Mouse (Mus musculus): Measurements from ENCODE around the gene Smtnl1.
"Not testable (repeated sequence)": the region's sequence is repeated elsewhere in the genome, so short reads cannot be mapped to it uniquely, and the experiment has no call there.

Gene Smtnl1

GRCm38 (mm10) chr2:84838593-84838949 is 16.1 kb upstream of the Smtnl1 start, which contains the start of gene Slc43a1:
Slc43a1 (plus strand) TSS chr2:84838850.
- DNase-seq (ENCODE audit: low spot score in 2 of 2), result no peak

GRCm38 (mm10) chr2:84837817-84838592 is 15.6 kb upstream of the Smtnl1 start:
- no peak for DNase-seq (ENCODE audit: low spot score in 2 of 2)

- DNase-seq (ENCODE audit: low spot score in 2 of 2), result no peak
Observed at GRCm38 (mm10) chr2:84837107-84837506, 14.7 kb upstream of the Smtnl1 start.

- peak; percentile 76 to 83 for DNase-seq (ENCODE audit: low spot score in 2 of 2)
Observed at GRCm38 (mm10) chr2:84831666-84832391, 9.4 kb upstream of the Smtnl1 start.

GRCm38 (mm10) chr2:84827283-84827920 is 5.0 kb upstream of the Smtnl1 start:
- DNase-seq (ENCODE audit: low spot score in 2 of 2), result no peak

GRCm38 (mm10) chr2:84826488-84827282 is 4.2 kb upstream of the Smtnl1 start, which contains the start of gene Timm10:
Timm10 (plus strand) TSS chr2:84826997.
- peak; percentile 87 to 93 for DNase-seq (ENCODE audit: low spot score in 2 of 2)

- DNase-seq (ENCODE audit: low spot score in 2 of 2), result no peak
Observed at GRCm38 (mm10) chr2:84823237-84823636, 785 bp upstream of the Smtnl1 start.

- DNase-seq (ENCODE audit: low spot score in 2 of 2), result peak; percentile 13 to 56
Observed at GRCm38 (mm10) chr2:84819861-84820260, 2.6 kb downstream of the Smtnl1 start.

GRCm38 (mm10) chr2:84812676-84813075 is 9.8 kb downstream of the Smtnl1 start:
- DNase-seq (ENCODE audit: low spot score in 2 of 2), result no peak

- DNase-seq (ENCODE audit: low spot score in 2 of 2), result no peak
Observed at GRCm38 (mm10) chr2:84811880-84812279, 10.6 kb downstream of the Smtnl1 start.

- DNase-seq (ENCODE audit: low spot score in 2 of 2), result peak; percentile 82 to 87
Observed at GRCm38 (mm10) chr2:84810886-84811577, 11.4 kb downstream of the Smtnl1 start.

GRCm38 (mm10) chr2:84810526-84810885 is 11.9 kb downstream of the Smtnl1 start:
- no peak for DNase-seq (ENCODE audit: low spot score in 2 of 2)

GRCm38 (mm10) chr2:84809330-84809729 is 13.1 kb downstream of the Smtnl1 start:
- no peak for DNase-seq (ENCODE audit: low spot score in 2 of 2)

GRCm38 (mm10) chr2:84806546-84806945 is 15.9 kb downstream of the Smtnl1 start:
- DNase-seq (ENCODE audit: low spot score in 2 of 2), result no peak

GRCm38 (mm10) chr2:84803963-84804362 is 18.5 kb downstream of the Smtnl1 start:
- DNase-seq (ENCODE audit: low spot score in 2 of 2), result no peak

GRCm38 (mm10) chr2:84801223-84801622 is 21.2 kb downstream of the Smtnl1 start:
- not testable (repeated sequence) for DNase-seq (ENCODE audit: low spot score in 2 of 2)

- no peak for DNase-seq (ENCODE audit: low spot score in 2 of 2)
Observed at GRCm38 (mm10) chr2:84800304-84800703, 22.1 kb downstream of the Smtnl1 start.

GRCm38 (mm10) chr2:84799041-84799561 is 23.4 kb downstream of the Smtnl1 start:
- peak; percentile 23 to 28 for DNase-seq (ENCODE audit: low spot score in 2 of 2)

GRCm38 (mm10) chr2:84798493-84798921 is 23.9 kb downstream of the Smtnl1 start, which contains the start of gene Ube2l6:
Ube2l6 (plus strand) TSS chr2:84798828.
- peak; percentile 59 to 73 for DNase-seq (ENCODE audit: low spot score in 2 of 2)

GRCm38 (mm10) chr2:84797833-84798492 is 24.5 kb downstream of the Smtnl1 start:
- DNase-seq (ENCODE audit: low spot score in 2 of 2), result peak; percentile 77 to 84

All from right cerebral cortex, postnatal 36 days (tissue).